In genomic region chr11:30471751-30472593, GRCm38 (mm10) we compare ENCODE assay signal across 8 mouse cellular contexts. TPM values are rescaled to one million over a fixed set of nuclear protein-coding genes. Genes with fewer than 3 reads are reported as not detected.
DNase-seq lines count a peak whose midpoint lies in the region; ATAC-seq and TF ChIP-seq lines count a peak whose summit lies in the region.

Gene 4930505A04Rik, minus strand, starts transcription at chr11:30471827.

- peak within 1 kb of the TSS; percentile 83 for H3K27ac ChIP-seq in forebrain, embryonic 16.5 days (ENCODE audit: low read length)
- H3K27ac ChIP-seq in liver, embryonic 16.5 days (ENCODE audit: low read length) = no peak within 1 kb of the TSS
- H3K27ac ChIP-seq in olfactory bulb, adult 2 months (ENCODE audit: insufficient read depth, low read depth, low read length) = peak within 1 kb of the TSS; percentile 75

- H3K4me3 ChIP-seq in forebrain, embryonic 16.5 days (replicated peaks; ENCODE audit: low read length) = peak within 1 kb of the TSS; percentile 48
- H3K4me3 ChIP-seq in liver, embryonic 16.5 days (ENCODE audit: low read depth, low read length) = peak within 1 kb of the TSS; percentile 44
- peak within 1 kb of the TSS; percentile 46 for H3K4me3 ChIP-seq in olfactory bulb, adult 2 months (ENCODE audit: insufficient read depth, low read depth, low read length)

- H3K4me2 ChIP-seq in forebrain, embryonic 16.5 days (ENCODE audit: low read length) = peak within 1 kb of the TSS; percentile 65
- peak within 1 kb of the TSS; percentile 61 for H3K4me2 ChIP-seq in liver, embryonic 16.5 days (ENCODE audit: low read depth, low read length)

- no peak for TF ChIP-seq CTCF in olfactory bulb, adult 2 months (IDR thresholded peaks at IDR 0.05; ENCODE audit: insufficient read depth, low read depth, low read length)

- H3K9me3 ChIP-seq in forebrain, embryonic 16.5 days (ENCODE audit: control insufficient read depth, low read length) = no peaks in the 10 kb centered on the region
- no peaks in the 10 kb centered on the region for H3K9me3 ChIP-seq in liver, embryonic 16.5 days (replicated peaks; ENCODE audit: control insufficient read depth, low read length)

- peak within 1 kb of the TSS; percentile 66 for H3K9ac ChIP-seq in forebrain, embryonic 16.5 days (replicated peaks; ENCODE audit: low read depth, low read length)
- peak within 1 kb of the TSS; percentile 21; the same call in 1 of the 2 replicates for H3K9ac ChIP-seq in liver, embryonic 16.5 days (ENCODE audit: low read depth, low read length)

- DNase-seq in ES-CJ7 (ENCODE audit: low read depth, low spot score) = peak; percentile 98
- DNase-seq in cerebellum, adult 11 months = peak; percentile 77
- DNase-seq in heart, postnatal 25 days (ENCODE audit: low spot score) = peak; percentile 81
- peak; percentile 91 for DNase-seq in layer of hippocampus, adult 11-12 months (ENCODE audit: low spot score)
- peak; percentile 3 to 7 for DNase-seq in thymus, postnatal 36 days

- no peaks in the 10 kb centered on the region for H3K27me3 ChIP-seq in forebrain, embryonic 16.5 days (replicated peaks; ENCODE audit: control insufficient read depth, insufficient read depth, low read length)
- no peaks in the 10 kb centered on the region for H3K27me3 ChIP-seq in liver, embryonic 16.5 days (ENCODE audit: control insufficient read depth, insufficient read depth, low read depth, low read length)

- WGBS in forebrain, embryonic 16.5 days = 6% methylated on average over 17 of the region's 17 CpGs
- 9% methylated on average over 17 of the region's 17 CpGs for WGBS in liver, embryonic 16.5 days (ENCODE audit: insufficient replicate concordance)
- 2% methylated on average over 17 of the region's 17 CpGs for WGBS in olfactory bulb, adult 2 months

- peak; percentile 35; the same call in 1 of the 2 replicates for TF ChIP-seq POLR2A in olfactory bulb, adult 2 months (IDR thresholded peaks at IDR 0.05; ENCODE audit: insufficient read depth, low read depth, low read length)

- no peaks in the 10 kb centered on the region for H3K36me3 ChIP-seq in forebrain, embryonic 16.5 days (ENCODE audit: control insufficient read depth, insufficient read depth)
- no peaks in the 10 kb centered on the region for H3K36me3 ChIP-seq in liver, embryonic 16.5 days (ENCODE audit: control insufficient read depth, insufficient read depth)

- H3K4me1 ChIP-seq in forebrain, embryonic 16.5 days (replicated peaks; ENCODE audit: control insufficient read depth, insufficient read depth, low read length) = peaks cover 15% of the 10 kb centered on the region
- no peaks in the 10 kb centered on the region for H3K4me1 ChIP-seq in liver, embryonic 16.5 days (ENCODE audit: control insufficient read depth, low read depth, low read length)
- peaks cover 2% of the 10 kb centered on the region; the same call in 1 of the 2 replicates for H3K4me1 ChIP-seq in olfactory bulb, adult 2 months (ENCODE audit: control insufficient read depth, insufficient read depth, low read length)

- intact Hi-C loops in heart, postnatal 25 days (cut with DNase I) = loop anchor here (10.0 kb wide), 1 partner anchor 207 kb away; the partner anchor contains the start of gene Sptbn1

- peak; percentile 98 for ATAC-seq in forebrain, embryonic 16.5 days
- ATAC-seq in liver, embryonic 16.5 days (ENCODE audit: low read depth) = peak; percentile 59

RNA-seq across cellular contexts. Expression of gene 4930505A04Rik, which starts in this region (rescaled TPM):
- polyA plus RNA-seq in forebrain, embryonic 16.5 days (2015; fragmentation: Nextera tagmentation; extraction: Ambion mirVana) = 0.32 TPM in 1 of 2 replicates, not detected in the other
- total RNA-seq in heart, postnatal 25 days (2021) = not detected
- polyA plus RNA-seq in liver, embryonic 16.5 days (2015; fragmentation: Nextera tagmentation; extraction: Ambion mirVana) = not detected in 2 replicates
- polyA plus RNA-seq in olfactory bulb, adult 2 months (2012; ENCODE audit: insufficient read depth, insufficient read length, low replicate concordance, missing spikeins) = not detected in 2 replicates

Comparison
In these comparisons a context has a peak if more than half of its experiments do, and no peak if none do; other contexts are left out.
1. Peak in ATAC-seq, H3K4me3 ChIP-seq, H3K27ac ChIP-seq, H3K9ac ChIP-seq and H3K4me2 ChIP-seq in forebrain, embryonic 16.5 days; RNA of the gene not detected or under 1 TPM.
2. Peak in DNase-seq in heart, postnatal 25 days; RNA of the gene not detected or under 1 TPM.
3. Peak in ATAC-seq, H3K4me3 ChIP-seq, H3K9ac ChIP-seq and H3K4me2 ChIP-seq in liver, embryonic 16.5 days; RNA of the gene not detected or under 1 TPM.
4. DNase-seq: peak in every context shown above with its lines; median percentile 98 in ES-CJ7; 91 in layer of hippocampus, adult 11-12 months; 81 in heart, postnatal 25 days; 77 in cerebellum, adult 11 months; 5 in thymus, postnatal 36 days.